Mouse (Mus musculus): ENCODE measurements at regions not wholly inside any gene's neighbourhood (a gene's known extent, or its start where the extent isn't known, plus 50 kb on each side); places are given as distances from the start of the nearest gene placed in this dataset.
"Not testable (repeated sequence)": the region's sequence is repeated elsewhere in the genome, so short reads cannot be mapped to it uniquely, and the experiment has no call there.

DNA sequence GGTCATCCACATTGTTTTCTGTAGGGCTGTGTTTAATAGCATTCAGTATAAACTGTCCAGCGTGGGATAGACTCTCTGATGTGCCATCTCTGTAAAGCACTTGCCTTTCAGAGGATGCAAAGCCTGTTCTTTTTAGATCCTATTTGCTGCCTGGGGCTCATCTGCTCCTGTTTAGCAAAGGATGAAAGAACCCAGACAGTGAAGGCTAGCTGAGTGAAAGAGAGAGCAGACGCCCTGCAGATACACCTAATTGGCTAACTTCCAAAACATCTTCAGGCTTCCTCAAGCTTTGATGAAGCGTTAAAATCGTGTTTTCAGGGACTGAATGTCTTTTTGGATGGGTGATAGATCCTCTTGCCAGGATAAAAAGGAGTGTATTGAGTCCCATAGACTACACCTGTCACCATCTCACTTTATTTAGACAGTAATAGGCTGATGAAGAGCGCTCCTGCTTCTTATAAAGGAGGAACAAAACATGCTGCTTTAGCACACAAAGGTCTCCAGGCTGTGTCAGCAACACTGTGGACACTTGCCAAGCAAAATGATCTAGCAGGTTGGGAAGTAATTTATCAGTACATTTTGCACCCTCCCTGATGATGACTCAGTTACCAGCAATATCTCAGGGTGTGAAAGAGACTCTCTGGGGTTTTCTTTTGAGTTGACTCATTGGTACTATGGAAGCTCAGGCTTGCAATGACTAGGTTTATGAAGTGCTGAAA, 4717.3 kb downstream of the 9330182O14Rik start:
- H3K4me2 ChIP-seq (replicated peaks): no peak overlapping the region
- peak; percentile 38 for DNase-seq (ENCODE audit: low spot score)
- peak; percentile 57; the same call in 1 of the 2 replicates for ATAC-seq (ENCODE audit: low FRiP score)
- H3K27ac ChIP-seq: no peak overlapping the region
- 18% methylated on average over 5 of the region's 5 CpGs for WGBS
- no peaks in the 10 kb centered on the region for H3K4me1 ChIP-seq (replicated peaks; ENCODE audit: control insufficient read depth, insufficient read depth, low read length)
- H3K36me3 ChIP-seq (replicated peaks; ENCODE audit: control insufficient read depth, insufficient read depth): no peaks in the 10 kb centered on the region
- no peak overlapping the region for H3K9ac ChIP-seq
- no peaks in the 10 kb centered on the region for H3K9me3 ChIP-seq (ENCODE audit: control insufficient read depth, low read length)
- no peak overlapping the region for H3K4me3 ChIP-seq (replicated peaks; ENCODE audit: low read length)
- H3K27me3 ChIP-seq (ENCODE audit: control insufficient read depth, insufficient read depth, low read length): no peaks in the 10 kb centered on the region

DNA sequence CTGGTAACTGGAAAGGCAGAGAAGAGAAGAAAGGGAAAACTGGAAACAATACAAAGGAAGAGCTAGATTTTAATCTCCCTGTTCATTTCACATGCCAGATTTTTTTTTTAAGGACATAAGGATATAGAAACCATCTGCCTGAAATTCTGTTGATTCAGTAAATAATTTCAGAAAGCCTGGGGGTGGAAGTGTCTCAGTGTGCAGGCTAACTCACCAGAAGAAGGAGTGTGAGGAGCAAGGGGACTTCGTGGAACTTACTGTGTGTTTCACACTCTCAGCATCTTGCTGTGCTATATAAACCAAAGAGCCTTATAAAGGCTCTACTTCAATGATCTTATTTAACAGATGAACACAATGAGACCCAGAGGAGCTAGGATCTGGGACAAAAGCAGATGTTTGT, 4722.9 kb downstream of the 9330182O14Rik start:
- no peak for DNase-seq (ENCODE audit: low spot score)

DNA sequence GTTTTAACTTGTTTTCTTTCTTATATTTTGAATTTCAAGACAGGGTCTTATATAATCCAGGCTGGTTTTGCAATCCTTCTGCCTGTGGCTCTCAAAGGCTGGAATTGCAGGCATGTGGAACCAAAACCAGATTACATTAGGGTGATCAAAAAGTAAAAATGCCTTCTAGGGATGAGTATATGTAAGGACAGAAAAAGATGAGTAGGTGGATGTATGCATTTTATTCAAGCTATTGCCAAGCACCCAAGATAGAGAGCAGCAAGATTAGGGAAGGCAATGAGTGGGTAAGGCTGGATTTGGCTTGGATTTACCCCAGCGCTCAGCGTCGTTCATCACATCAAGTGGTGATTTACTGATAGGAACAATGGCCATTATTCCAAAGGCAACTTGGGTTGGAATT, 4725.2 kb downstream of the 9330182O14Rik start:
- no peak overlapping the region for H3K4me3 ChIP-seq (replicated peaks; ENCODE audit: low read length)
- 57% methylated on average over 3 of the region's 3 CpGs for WGBS
- H3K4me1 ChIP-seq (replicated peaks; ENCODE audit: control insufficient read depth, insufficient read depth, low read length): no peaks in the 10 kb centered on the region
- DNase-seq (ENCODE audit: low spot score): no peak
- H3K27me3 ChIP-seq (ENCODE audit: control insufficient read depth, insufficient read depth, low read length): no peaks in the 10 kb centered on the region
- H3K36me3 ChIP-seq (replicated peaks; ENCODE audit: control insufficient read depth, insufficient read depth): no peaks in the 10 kb centered on the region
- H3K27ac ChIP-seq: no peak overlapping the region
- H3K9me3 ChIP-seq (ENCODE audit: control insufficient read depth, low read length): no peaks in the 10 kb centered on the region
- no peak overlapping the region for H3K4me2 ChIP-seq (replicated peaks)
- H3K9ac ChIP-seq: no peak overlapping the region
- ATAC-seq (ENCODE audit: low FRiP score): no peak

More for the DNA sequence above, 4722.9 kb downstream of the 9330182O14Rik start:
- H3K9ac ChIP-seq: no peak overlapping the region
- no peak for ATAC-seq (ENCODE audit: low FRiP score)
- 60% methylated on average over 1 of the region's 1 CpGs for WGBS
- H3K9me3 ChIP-seq (ENCODE audit: control insufficient read depth, low read length): no peaks in the 10 kb centered on the region
- no peak overlapping the region for H3K27ac ChIP-seq
- no peak overlapping the region for H3K4me3 ChIP-seq (replicated peaks; ENCODE audit: low read length)
- no peaks in the 10 kb centered on the region for H3K36me3 ChIP-seq (replicated peaks; ENCODE audit: control insufficient read depth, insufficient read depth)
- H3K4me1 ChIP-seq (replicated peaks; ENCODE audit: control insufficient read depth, insufficient read depth, low read length): no peaks in the 10 kb centered on the region
- H3K4me2 ChIP-seq (replicated peaks): no peak overlapping the region
- no peaks in the 10 kb centered on the region for H3K27me3 ChIP-seq (ENCODE audit: control insufficient read depth, insufficient read depth, low read length)

DNA sequence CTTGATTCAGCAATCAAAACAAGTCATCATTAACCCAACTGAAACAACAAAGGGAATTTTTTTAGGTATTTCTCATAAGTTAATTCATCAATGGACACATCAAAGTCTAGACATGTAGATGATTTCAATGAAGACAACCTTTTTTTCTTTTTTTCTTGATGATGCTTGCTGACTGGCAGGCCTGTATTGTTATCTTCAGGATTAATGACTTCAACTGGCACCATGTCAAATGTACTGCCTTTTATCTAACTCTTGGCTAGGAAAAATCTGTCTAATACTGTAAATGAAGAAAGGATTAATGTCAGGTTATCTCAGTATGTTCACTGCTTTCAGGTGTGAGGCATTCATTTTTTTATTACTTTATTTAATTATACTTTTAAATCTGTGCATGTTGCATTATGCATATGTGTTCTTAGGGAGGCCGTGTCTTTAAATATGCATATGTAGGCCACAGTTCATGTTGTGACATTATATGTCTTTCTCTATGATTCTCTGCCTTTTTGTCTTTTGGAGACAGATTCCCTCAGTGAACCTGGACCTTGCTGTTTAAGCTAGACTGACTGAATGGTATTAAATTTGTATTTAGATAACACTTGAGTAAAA, 4726.1 kb downstream of the 9330182O14Rik start:
- no peaks in the 10 kb centered on the region for H3K27me3 ChIP-seq (ENCODE audit: control insufficient read depth, insufficient read depth, low read length)
- ATAC-seq (ENCODE audit: low FRiP score) (no peak), DNase-seq (ENCODE audit: low spot score) (peak; percentile 27)
- H3K4me1 ChIP-seq (replicated peaks; ENCODE audit: control insufficient read depth, insufficient read depth, low read length): no peaks in the 10 kb centered on the region
- H3K9me3 ChIP-seq (ENCODE audit: control insufficient read depth, low read length): no peaks in the 10 kb centered on the region
- H3K36me3 ChIP-seq (replicated peaks; ENCODE audit: control insufficient read depth, insufficient read depth): no peaks in the 10 kb centered on the region
- no peak overlapping the region for H3K4me2 ChIP-seq (replicated peaks)
- H3K27ac ChIP-seq: no peak overlapping the region
- H3K9ac ChIP-seq: no peak overlapping the region
- 46% methylated on average over 1 of the region's 1 CpGs for WGBS
- H3K4me3 ChIP-seq (replicated peaks; ENCODE audit: low read length): no peak overlapping the region

DNA sequence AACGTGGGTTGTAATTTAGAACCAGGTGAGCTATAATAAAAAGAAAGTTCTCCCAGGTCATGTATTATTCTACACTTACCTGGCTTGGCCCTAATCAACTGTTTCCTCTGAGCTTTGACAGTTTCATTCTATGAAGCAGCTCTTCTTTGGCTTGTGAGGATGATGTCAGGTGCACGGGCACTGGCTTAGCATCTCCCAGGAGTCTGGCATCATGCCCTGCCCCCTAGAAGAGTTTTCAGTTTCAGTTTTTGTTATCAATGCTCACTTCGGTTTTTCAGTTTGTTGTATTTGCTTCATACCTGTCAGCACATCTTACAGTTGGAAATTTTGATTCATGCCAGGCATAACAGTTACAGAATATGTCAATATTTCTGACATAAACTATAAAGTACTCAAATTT, 4734.4 kb downstream of the 9330182O14Rik start:
- Histone ChIP-seq H3K27me3 (ENCODE audit: control insufficient read depth, insufficient read depth, low read length) (no peaks in the 10 kb centered on the region), H3K4me1 (replicated peaks; ENCODE audit: control insufficient read depth, insufficient read depth, low read length) (no peaks in the 10 kb centered on the region), H3K4me2 (replicated peaks) (no peak overlapping the region), H3K9me3 (ENCODE audit: control insufficient read depth, low read length) (no peaks in the 10 kb centered on the region), H3K9ac (no peak overlapping the region), H3K27ac (no peak overlapping the region), H3K36me3 (replicated peaks; ENCODE audit: control insufficient read depth, insufficient read depth) (no peaks in the 10 kb centered on the region), H3K4me3 (replicated peaks; ENCODE audit: low read length) (no peak overlapping the region)
- ATAC-seq (ENCODE audit: low FRiP score) (no peak), DNase-seq (ENCODE audit: low spot score) (no peak)
- WGBS: 81% methylated on average over 3 of the region's 3 CpGs

DNA sequence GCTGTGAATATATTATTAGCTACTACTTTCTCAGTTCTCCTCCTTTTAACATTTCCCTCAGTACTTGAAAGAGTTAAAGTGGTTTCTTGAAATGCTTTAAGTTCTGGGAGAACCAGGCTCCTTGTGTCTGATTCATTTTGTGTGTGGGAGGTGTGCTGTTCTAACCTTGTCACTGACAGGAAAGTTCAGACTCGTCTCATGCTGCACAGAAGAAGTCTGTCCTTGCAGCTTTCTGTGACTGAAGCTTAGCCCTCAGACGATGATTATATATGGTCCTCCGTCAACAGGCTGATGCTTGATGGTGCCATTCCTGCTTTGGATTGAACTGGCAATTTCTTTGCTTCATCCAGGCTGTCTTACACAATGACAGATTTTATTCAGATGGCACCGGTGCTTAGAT, 4734.9 kb downstream of the 9330182O14Rik start:
- no peaks in the 10 kb centered on the region for H3K27me3 ChIP-seq (ENCODE audit: control insufficient read depth, insufficient read depth, low read length)
- no peaks in the 10 kb centered on the region for H3K4me1 ChIP-seq (replicated peaks; ENCODE audit: control insufficient read depth, insufficient read depth, low read length)
- ATAC-seq (ENCODE audit: low FRiP score): no peak
- H3K9ac ChIP-seq: no peak overlapping the region
- no peak overlapping the region for H3K4me2 ChIP-seq (replicated peaks)
- no peaks in the 10 kb centered on the region for H3K36me3 ChIP-seq (replicated peaks; ENCODE audit: control insufficient read depth, insufficient read depth)
- H3K9me3 ChIP-seq (ENCODE audit: control insufficient read depth, low read length): no peaks in the 10 kb centered on the region
- no peak for DNase-seq (ENCODE audit: low spot score)
- 70% methylated on average over 4 of the region's 4 CpGs for WGBS
- H3K27ac ChIP-seq: no peak overlapping the region
- H3K4me3 ChIP-seq (replicated peaks; ENCODE audit: low read length): no peak overlapping the region

DNA sequence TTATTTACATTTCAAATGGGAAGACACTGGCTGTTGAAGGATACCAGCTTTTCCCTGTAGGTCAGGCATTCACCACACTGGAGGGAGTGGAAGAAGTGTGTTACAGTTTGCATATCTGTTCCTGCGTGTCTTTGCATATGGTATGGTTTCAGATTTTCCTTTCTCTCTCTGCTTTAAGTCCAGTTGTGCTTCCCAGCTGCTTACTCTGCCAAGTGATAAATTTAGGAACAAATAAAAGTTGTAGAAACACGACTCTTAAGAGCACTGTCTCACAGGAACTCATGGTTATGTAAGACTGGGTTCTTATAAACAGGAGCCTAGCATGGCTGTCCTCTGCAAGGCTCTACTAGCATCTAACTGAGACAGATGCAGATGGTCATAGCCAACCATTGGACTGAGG, 4735.5 kb downstream of the 9330182O14Rik start:
- H3K27ac ChIP-seq: no peak overlapping the region
- 90% methylated on average over 2 of the region's 2 CpGs for WGBS
- H3K4me2 ChIP-seq (replicated peaks): no peak overlapping the region
- H3K9ac ChIP-seq: no peak overlapping the region
- no peaks in the 10 kb centered on the region for H3K9me3 ChIP-seq (ENCODE audit: control insufficient read depth, low read length)
- no peaks in the 10 kb centered on the region for H3K36me3 ChIP-seq (replicated peaks; ENCODE audit: control insufficient read depth, insufficient read depth)
- H3K27me3 ChIP-seq (ENCODE audit: control insufficient read depth, insufficient read depth, low read length): no peaks in the 10 kb centered on the region
- H3K4me1 ChIP-seq (replicated peaks; ENCODE audit: control insufficient read depth, insufficient read depth, low read length): no peaks in the 10 kb centered on the region
- DNase-seq (ENCODE audit: low spot score): no peak
- no peak for ATAC-seq (ENCODE audit: low FRiP score)
- no peak overlapping the region for H3K4me3 ChIP-seq (replicated peaks; ENCODE audit: low read length)

DNA sequence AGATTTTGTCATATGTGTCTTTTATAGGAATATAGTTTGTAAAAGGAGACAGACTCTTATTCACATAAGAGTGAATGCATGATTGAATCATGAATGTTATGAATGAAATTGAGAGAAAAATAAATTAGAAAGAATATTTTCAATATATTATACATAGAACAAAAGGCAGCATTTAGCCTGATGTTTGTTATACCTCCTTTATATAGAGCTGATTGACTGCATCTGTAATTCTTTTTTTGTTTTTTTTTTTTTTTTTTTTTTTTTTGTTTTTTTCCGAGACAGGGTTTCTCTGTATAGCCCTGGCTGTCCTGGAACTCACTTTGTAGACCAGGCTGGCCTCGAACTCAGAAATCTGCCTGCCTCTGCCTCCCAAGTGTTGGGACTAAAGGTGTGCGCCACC, 4736.8 kb downstream of the 9330182O14Rik start:
- not testable (repeated sequence) for H3K27me3 ChIP-seq (ENCODE audit: control insufficient read depth, insufficient read depth, low read length); H3K4me3 ChIP-seq (replicated peaks; ENCODE audit: low read length); H3K4me2 ChIP-seq (replicated peaks); DNase-seq (ENCODE audit: low spot score); H3K4me1 ChIP-seq (replicated peaks; ENCODE audit: control insufficient read depth, insufficient read depth, low read length); ATAC-seq (ENCODE audit: low FRiP score); H3K36me3 ChIP-seq (replicated peaks; ENCODE audit: control insufficient read depth, insufficient read depth); H3K27ac ChIP-seq; H3K9ac ChIP-seq; H3K9me3 ChIP-seq (ENCODE audit: control insufficient read depth, low read length)
- 90% methylated on average over 3 of the region's 3 CpGs for WGBS

DNA sequence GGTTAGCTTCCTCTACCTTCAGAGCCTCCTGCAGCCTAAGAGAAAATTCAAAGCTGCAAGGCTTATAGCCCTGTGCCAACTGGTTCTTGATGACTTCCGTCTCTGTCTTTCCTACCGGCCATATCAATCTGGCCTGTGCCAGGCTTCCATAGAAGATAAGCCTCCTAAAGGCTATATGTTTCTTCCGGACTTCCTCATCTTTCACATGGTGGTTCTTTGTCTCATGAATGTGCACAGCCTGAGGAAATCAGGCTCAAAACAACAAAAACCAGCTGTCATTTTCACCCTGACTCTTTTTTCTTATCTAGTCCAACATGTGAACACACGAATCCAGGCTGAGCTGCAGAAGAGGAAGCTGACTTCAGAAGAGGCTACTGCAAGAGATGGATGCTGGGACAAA, 4748.1 kb downstream of the 9330182O14Rik start:
- no peak overlapping the region for H3K9ac ChIP-seq
- H3K4me3 ChIP-seq (replicated peaks; ENCODE audit: low read length): no peak overlapping the region
- DNase-seq (ENCODE audit: low spot score): no peak
- WGBS: 85% methylated on average over 4 of the region's 4 CpGs
- H3K27me3 ChIP-seq (ENCODE audit: control insufficient read depth, insufficient read depth, low read length): no peaks in the 10 kb centered on the region
- H3K9me3 ChIP-seq (ENCODE audit: control insufficient read depth, low read length): no peaks in the 10 kb centered on the region
- no peak overlapping the region for H3K27ac ChIP-seq
- no peak for ATAC-seq (ENCODE audit: low FRiP score)
- no peaks in the 10 kb centered on the region for H3K36me3 ChIP-seq (replicated peaks; ENCODE audit: control insufficient read depth, insufficient read depth)
- H3K4me1 ChIP-seq (replicated peaks; ENCODE audit: control insufficient read depth, insufficient read depth, low read length): no peaks in the 10 kb centered on the region
- no peak overlapping the region for H3K4me2 ChIP-seq (replicated peaks)
